Mouse (Mus musculus) myocyte (in vitro differentiated cells): ENCODE measurements at regions not wholly inside any gene's neighbourhood (a gene's known extent, or its start where the extent isn't known, plus 50 kb on each side); places are given as distances from the start of the nearest gene placed in this dataset.

Experiments
- H3K27me3 ChIP-seq: one replicate; pipeline ENCODE4 v1.6.1; 2011; ENCODE audit not compliant: control insufficient read depth, insufficient read depth, insufficient read length
- H3K36me3 ChIP-seq: one replicate; pipeline ENCODE4 v1.6.1; 2011; ENCODE audit not compliant: control insufficient read depth, insufficient read depth
- H3K4me2 ChIP-seq: one replicate; pipeline ENCODE4 v1.6.1; 2011; ENCODE audit warnings: low read depth, control low read depth
- H3K4me3 ChIP-seq: one replicate; pipeline ENCODE4 v1.5.1; 2011; ENCODE audit warnings: mild to moderate bottlenecking, control low read depth, moderate library complexity
- H3K79me2 ChIP-seq: one replicate; pipeline ENCODE4 v1.6.1; 2011; ENCODE audit not compliant: control insufficient read depth, insufficient read depth
- H3ac ChIP-seq: one replicate; pipeline ENCODE4 v1.6.1; 2011; ENCODE audit not compliant: control insufficient read depth, insufficient read length
- CEBPB ChIP-seq: IDR thresholded peaks from 2 replicates; pipeline ENCODE4 v1.6.1; 2011; ENCODE audit warnings: mild to moderate bottlenecking, moderate library complexity; ENCODE audit not compliant: poor library complexity, insufficient read depth, severe bottlenecking
- E2F4 ChIP-seq: IDR thresholded peaks from one replicate; pipeline ENCODE4 v1.6.1; 2011; ENCODE audit warnings: mild to moderate bottlenecking, control low read depth, moderate library complexity; ENCODE audit not compliant: insufficient read depth
- MAX ChIP-seq: IDR thresholded peaks from one replicate; pipeline ENCODE4 v1.6.1; 2011; ENCODE audit warnings: low read depth, mild to moderate bottlenecking, control low read depth
- MYOD1 ChIP-seq, 3 experiments: IDR thresholded peaks; one replicate each; pipeline ENCODE4 v1.6.1; 2011; ENCODE audit warnings: control low read depth in 2 of 3, low read depth in 2 of 3, mild to moderate bottlenecking in 2 of 3, moderate library complexity in 1 of 3; ENCODE audit not compliant: insufficient read length in 2 of 3, control insufficient read depth in 1 of 3
- MYOG ChIP-seq, 3 experiments: IDR thresholded peaks; one replicate each; pipeline ENCODE4 v1.6.1; 2011; ENCODE audit warnings: control low read depth in 2 of 3, low read depth in 2 of 3, mild to moderate bottlenecking in 2 of 3; ENCODE audit not compliant: insufficient read length in 2 of 3, control insufficient read depth in 1 of 3, insufficient read depth in 1 of 3
- POLR2A ChIP-seq: IDR thresholded peaks from one replicate; pipeline ENCODE4 v1.6.1; 2011; ENCODE audit warnings: low read depth, mild to moderate bottlenecking, control low read depth, moderate library complexity; ENCODE audit not compliant: insufficient read length
- POLR2AphosphoS2 ChIP-seq: IDR thresholded peaks from one replicate; pipeline ENCODE4 v1.6.1; 2011; ENCODE audit warnings: low read depth, control low read depth; ENCODE audit not compliant: insufficient read length
- REST ChIP-seq: IDR thresholded peaks from one replicate; pipeline ENCODE4 v1.6.1; 2011; ENCODE audit warnings: mild to moderate bottlenecking, control low read depth, moderate library complexity; ENCODE audit not compliant: insufficient read depth, insufficient read length
- SRF ChIP-seq: IDR thresholded peaks from one replicate; pipeline ENCODE4 v1.6.1; 2011; ENCODE audit warnings: low read depth; ENCODE audit not compliant: control insufficient read depth, insufficient read length
- TCF12 ChIP-seq: IDR thresholded peaks from one replicate; pipeline ENCODE4 v1.6.1; 2011; ENCODE audit warnings: mild to moderate bottlenecking, control low read depth; ENCODE audit not compliant: poor library complexity, insufficient read depth, severe bottlenecking
- TCF3 ChIP-seq: IDR thresholded peaks from one replicate; pipeline ENCODE4 v1.6.1; 2011; ENCODE audit warnings: low read depth, control low read depth; ENCODE audit not compliant: insufficient read length
- USF1 ChIP-seq: IDR thresholded peaks from one replicate; pipeline ENCODE4 v1.6.1; 2011; ENCODE audit warnings: low read depth, mild to moderate bottlenecking, control low read depth, moderate library complexity

DNA sequence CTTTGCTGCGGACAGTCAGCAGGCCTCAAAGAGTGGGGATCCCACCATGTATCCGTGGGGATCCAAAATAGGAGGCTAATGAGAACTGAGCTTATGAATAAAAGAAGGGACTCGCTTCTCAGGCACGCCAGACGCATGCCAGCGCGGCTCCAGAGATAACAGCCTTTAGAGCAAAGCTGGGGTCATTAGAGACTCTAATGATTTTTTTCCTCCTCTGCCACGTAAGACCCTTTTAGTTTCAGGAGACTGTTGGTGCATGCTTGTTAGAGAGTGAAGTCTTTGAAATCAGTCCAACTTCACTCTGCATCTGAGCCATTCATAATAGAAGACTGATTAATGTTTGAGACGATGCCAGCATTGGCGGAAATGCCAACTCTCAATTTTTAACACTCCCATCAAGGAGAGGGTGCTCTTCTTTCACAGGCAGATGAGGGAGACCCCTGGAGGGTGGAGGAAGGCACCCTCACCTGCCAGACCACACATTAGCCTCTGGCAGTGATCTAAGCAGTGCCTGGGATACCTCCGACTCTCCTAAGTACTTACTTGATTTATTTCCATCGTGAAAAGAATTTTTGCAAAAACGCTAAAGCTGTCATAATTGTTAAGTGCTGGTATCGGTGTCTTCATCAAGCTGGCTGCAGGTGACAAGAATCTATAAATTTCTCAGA, 104.0 kb upstream of the Tcerg1l start:
- TF ChIP-seq E2F4, result no peak
- TF ChIP-seq POLR2A, result no peak
- TF ChIP-seq REST, result no peak
- no peak for TF ChIP-seq SRF
- TF ChIP-seq TCF12, result no peak
- TF ChIP-seq MYOD1 (IDR thresholded peaks at IDR 0.05; ENCODE audit: control insufficient read depth in 1 of 3, insufficient read length in 2 of 3, low read depth in 2 of 3), result no peak
- TF ChIP-seq CEBPB, result no peak
- TF ChIP-seq POLR2AphosphoS2, result no peak
- TF ChIP-seq MYOG (IDR thresholded peaks at IDR 0.05; ENCODE audit: control insufficient read depth in 1 of 3, insufficient read depth in 1 of 3, insufficient read length in 2 of 3, low read depth in 2 of 3), result no peak
- TF ChIP-seq MAX, result no peak
- TF ChIP-seq USF1, result no peak
- no peak for TF ChIP-seq TCF3
- H3K4me2 ChIP-seq, result no peak overlapping the region
- H3K79me2 ChIP-seq, result no peaks in the 10 kb centered on the region

DNA sequence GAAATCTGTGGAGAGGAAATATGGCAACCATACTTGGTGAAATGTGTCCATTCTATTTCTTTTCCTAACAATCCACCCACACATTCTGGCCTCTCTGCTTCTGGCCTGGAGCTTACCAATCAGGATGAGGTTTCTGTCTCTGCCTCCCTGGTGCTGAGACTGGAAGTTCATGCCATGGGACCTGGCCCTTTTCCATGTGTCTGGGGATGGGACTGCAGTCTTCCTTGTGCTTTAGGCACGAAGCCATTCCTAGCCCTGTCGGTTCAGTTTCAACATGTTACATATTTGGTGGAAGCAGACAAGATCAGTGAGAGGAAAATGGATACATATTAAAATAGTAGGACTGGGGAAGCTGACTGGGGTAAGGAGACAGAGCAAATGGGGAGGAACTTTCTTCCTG, 100.2 kb upstream of the Tcerg1l start:
- H3K79me2 ChIP-seq, result no peaks in the 10 kb centered on the region
- TF ChIP-seq REST, result no peak
- TF ChIP-seq POLR2AphosphoS2, result no peak
- no peak for TF ChIP-seq MYOG (IDR thresholded peaks at IDR 0.05; ENCODE audit: control insufficient read depth in 1 of 3, insufficient read depth in 1 of 3, insufficient read length in 2 of 3, low read depth in 2 of 3)
- no peak for TF ChIP-seq POLR2A
- TF ChIP-seq TCF12, result no peak
- no peak for TF ChIP-seq E2F4
- no peak overlapping the region for H3K4me3 ChIP-seq

More for the DNA sequence above, 104.0 kb upstream of the Tcerg1l start:
- no peak overlapping the region for H3ac ChIP-seq
- H3K27me3 ChIP-seq, result no peaks in the 10 kb centered on the region
- no peak overlapping the region for H3K4me3 ChIP-seq
- H3K36me3 ChIP-seq, result no peaks in the 10 kb centered on the region

DNA sequence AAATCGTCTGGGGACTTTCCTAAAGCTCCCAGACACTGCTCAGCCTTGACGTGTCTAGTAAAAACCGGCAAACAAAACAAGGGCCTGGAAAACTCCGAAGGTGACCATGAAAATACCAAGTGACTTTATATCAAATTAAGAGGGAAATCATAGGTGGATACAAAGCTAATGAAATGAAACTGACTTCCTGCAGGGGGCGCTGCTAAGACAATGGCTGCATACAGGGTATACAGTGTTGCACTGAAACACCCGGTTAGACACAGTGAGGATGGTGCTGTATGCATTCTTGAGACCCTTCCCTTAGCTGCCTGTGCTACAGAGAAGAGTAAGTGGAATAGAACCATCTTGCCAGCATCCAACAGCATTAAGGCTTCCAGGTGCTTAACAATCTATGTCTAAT, 99.7 kb upstream of the Tcerg1l start:
- Histone ChIP-seq H3K27me3 (no peaks in the 10 kb centered on the region), H3K4me2 (no peak overlapping the region), H3K79me2 (no peaks in the 10 kb centered on the region), H3K4me3 (no peak overlapping the region), H3K36me3 (no peaks in the 10 kb centered on the region), H3ac (no peak overlapping the region)
- TF ChIP-seq MAX (no peak), MYOD1 (IDR thresholded peaks at IDR 0.05; ENCODE audit: control insufficient read depth in 1 of 3, insufficient read length in 2 of 3, low read depth in 2 of 3) (no peak), REST (no peak), USF1 (no peak), CEBPB (no peak), TCF3 (no peak), POLR2A (no peak), POLR2AphosphoS2 (no peak), MYOG (IDR thresholded peaks at IDR 0.05; ENCODE audit: control insufficient read depth in 1 of 3, insufficient read depth in 1 of 3, insufficient read length in 2 of 3, low read depth in 2 of 3) (no peak), SRF (no peak), E2F4 (no peak), TCF12 (no peak)

More for the DNA sequence above, 100.2 kb upstream of the Tcerg1l start:
- H3K27me3 ChIP-seq, result no peaks in the 10 kb centered on the region
- H3K4me2 ChIP-seq, result no peak overlapping the region
- H3ac ChIP-seq, result no peak overlapping the region
- H3K36me3 ChIP-seq, result no peaks in the 10 kb centered on the region

DNA sequence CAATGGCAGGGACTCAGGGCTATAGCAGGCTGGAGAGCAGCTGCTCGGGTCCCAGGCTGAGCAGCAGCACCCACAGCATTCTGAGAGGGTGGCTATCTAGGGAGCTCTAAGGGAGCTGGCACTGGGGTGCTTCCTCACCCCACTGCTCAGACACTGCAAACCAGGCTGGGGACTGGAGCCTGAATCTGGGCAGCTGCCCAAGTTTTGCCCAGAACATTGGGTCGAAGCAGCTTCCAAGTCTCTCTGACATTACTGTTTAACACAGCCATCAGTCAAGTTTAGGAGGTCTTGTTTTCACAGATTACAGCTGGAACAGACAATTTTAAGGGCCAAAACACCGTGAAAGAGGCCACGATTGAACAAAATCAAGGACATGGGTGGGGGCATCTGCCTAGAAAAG, 96.1 kb upstream of the Tcerg1l start:
- Histone ChIP-seq H3K27me3 (no peaks in the 10 kb centered on the region), H3K4me2 (no peak overlapping the region), H3ac (no peak overlapping the region), H3K79me2 (no peaks in the 10 kb centered on the region), H3K4me3 (no peak overlapping the region), H3K36me3 (no peaks in the 10 kb centered on the region)
- TF ChIP-seq POLR2AphosphoS2 (no peak), SRF (no peak), USF1 (no peak), TCF3 (no peak), POLR2A (no peak), E2F4 (no peak)

DNA sequence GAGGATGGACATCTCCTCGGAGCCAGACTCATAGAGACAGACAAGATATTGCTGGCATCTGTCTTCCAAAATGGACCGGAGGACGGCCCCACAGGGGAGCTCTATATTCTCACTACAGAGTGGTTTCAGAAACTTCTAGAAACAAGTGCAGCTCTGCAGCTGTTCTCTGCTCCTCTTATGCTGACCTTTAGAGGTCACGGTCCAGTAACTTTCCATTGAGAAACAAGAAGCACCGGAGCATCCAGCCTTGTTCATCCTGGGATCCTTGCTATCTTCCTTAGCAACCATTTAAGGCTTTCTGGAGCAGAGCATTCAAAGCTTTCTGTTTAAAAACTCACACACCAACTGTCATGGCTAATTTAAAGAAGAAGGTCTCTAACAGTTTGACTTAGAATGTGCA, 94.7 kb upstream of the Tcerg1l start:
- no peak overlapping the region for H3K4me3 ChIP-seq
- no peaks in the 10 kb centered on the region for H3K79me2 ChIP-seq
- TF ChIP-seq REST, result no peak
- no peak for TF ChIP-seq TCF12
- TF ChIP-seq E2F4, result no peak
- TF ChIP-seq MYOG (IDR thresholded peaks at IDR 0.05; ENCODE audit: control insufficient read depth in 1 of 3, insufficient read depth in 1 of 3, insufficient read length in 2 of 3, low read depth in 2 of 3), result no peak
- TF ChIP-seq USF1, result no peak
- TF ChIP-seq POLR2AphosphoS2, result no peak
- no peak for TF ChIP-seq TCF3
- TF ChIP-seq POLR2A, result no peak
- no peak for TF ChIP-seq SRF
- no peak overlapping the region for H3K4me2 ChIP-seq
- no peaks in the 10 kb centered on the region for H3K36me3 ChIP-seq
- no peaks in the 10 kb centered on the region for H3K27me3 ChIP-seq
- no peak overlapping the region for H3ac ChIP-seq
